Comparison of ENCODE assay signal across 8 mouse cellular contexts in the genomic region with DNA sequence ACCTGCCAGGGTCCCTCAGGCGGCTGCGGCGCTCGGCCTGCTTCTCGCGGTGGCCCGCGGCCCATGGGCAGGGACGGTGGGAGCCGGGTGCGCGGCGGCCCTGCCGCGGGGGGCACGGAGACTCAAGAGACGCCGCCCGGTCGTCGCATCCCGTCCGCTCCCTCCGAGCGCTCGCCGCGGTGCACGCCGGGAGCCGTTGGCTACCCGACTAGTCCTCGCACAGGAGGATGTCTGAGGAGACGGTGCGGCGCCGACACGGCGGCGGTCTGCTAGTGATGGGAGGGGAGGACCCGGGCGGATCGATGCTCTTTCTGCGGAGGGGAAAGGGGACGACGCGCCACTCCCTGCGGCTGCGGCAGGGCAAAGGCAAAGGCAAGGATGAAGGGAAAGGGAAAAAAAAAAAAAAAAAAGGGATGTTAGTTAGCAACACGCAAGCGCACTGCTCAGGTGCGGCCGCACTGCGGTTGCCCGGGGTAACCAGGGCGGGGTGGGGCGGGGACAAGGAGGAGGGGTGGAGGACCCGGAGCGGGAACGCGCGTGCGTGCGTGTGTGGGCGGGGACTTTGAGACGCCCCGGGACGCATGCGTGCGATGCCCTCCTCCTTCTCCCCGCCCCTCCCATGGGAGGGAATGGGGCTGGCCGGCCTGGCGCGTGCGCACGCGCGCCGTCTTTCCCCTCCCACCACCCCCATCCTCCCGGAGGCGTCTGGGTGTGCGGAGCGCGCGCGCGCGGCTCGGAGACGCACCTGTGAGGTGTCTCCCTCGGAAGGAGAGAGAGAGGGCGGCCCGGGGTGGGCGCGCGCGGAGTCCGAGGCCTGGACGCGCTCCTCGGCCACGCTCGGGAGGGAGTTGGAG. TPM values are rescaled to one million over a fixed set of nuclear protein-coding genes. Genes with fewer than 3 reads are reported as not detected.
A peak's percentile ranks its signal among the peaks of the same experiment; 100 is the strongest.
DNase-seq lines count a peak whose midpoint lies in the region; ATAC-seq and TF ChIP-seq lines count a peak whose summit lies in the region.

A gene (minus strand): TSS at position 412 of the 854 bp plus-strand sequence.
A gene (plus strand): TSS at position 679 of the 854 bp plus-strand sequence.

- peaks cover 16% of the 10 kb centered on the region for H3K4me1 ChIP-seq in heart, embryonic 12.5 days (replicated peaks)
- peaks cover 9% of the 10 kb centered on the region; the same call in 1 of the 2 replicates for H3K4me1 ChIP-seq in kidney, postnatal 0 days (replicated peaks; ENCODE audit: insufficient read depth, low read length)
- H3K4me1 ChIP-seq in liver, embryonic 11.5 days (replicated peaks; ENCODE audit: control insufficient read depth, insufficient read depth, low read length): peaks cover 5% of the 10 kb centered on the region
- peaks cover 11% of the 10 kb centered on the region for H3K4me1 ChIP-seq in stomach, embryonic 14.5 days (ENCODE audit: control insufficient read depth, insufficient read depth, low read length)

- peak within 1 kb of the TSS; percentile 92 for H3K9ac ChIP-seq in heart, embryonic 12.5 days
- peak within 1 kb of the TSS; percentile 84 for H3K9ac ChIP-seq in kidney, postnatal 0 days (ENCODE audit: low read depth, low read length)
- peak within 1 kb of the TSS; percentile 65 for H3K9ac ChIP-seq in liver, embryonic 11.5 days (ENCODE audit: low read depth, low read length)
- peak within 1 kb of the TSS; percentile 81 for H3K9ac ChIP-seq in stomach, embryonic 14.5 days (replicated peaks; ENCODE audit: low read depth, low read length)

- H3K4me3 ChIP-seq in heart, embryonic 12.5 days: peak within 1 kb of the TSS; percentile 97
- peak within 1 kb of the TSS; percentile 94 for H3K4me3 ChIP-seq in kidney, postnatal 0 days (replicated peaks; ENCODE audit: low read depth, low read length)
- peak within 1 kb of the TSS; percentile 64 for H3K4me3 ChIP-seq in liver, embryonic 11.5 days (ENCODE audit: low read depth, low read length)
- H3K4me3 ChIP-seq in stomach, embryonic 14.5 days (ENCODE audit: low read depth, low read length): peak within 1 kb of the TSS; percentile 92

- H3K9me3 ChIP-seq in heart, embryonic 12.5 days (replicated peaks): no peaks in the 10 kb centered on the region
- H3K9me3 ChIP-seq in kidney, postnatal 0 days (replicated peaks; ENCODE audit: low read length): no peaks in the 10 kb centered on the region
- no peaks in the 10 kb centered on the region for H3K9me3 ChIP-seq in liver, embryonic 11.5 days (ENCODE audit: control insufficient read depth, low read length)
- no peaks in the 10 kb centered on the region for H3K9me3 ChIP-seq in stomach, embryonic 14.5 days (ENCODE audit: control insufficient read depth, low read depth, low read length)

- H3K27ac ChIP-seq in heart, embryonic 12.5 days (ENCODE audit: poor library complexity, severe bottlenecking): peak within 1 kb of the TSS; percentile 83
- H3K27ac ChIP-seq in kidney, postnatal 0 days: peak within 1 kb of the TSS; percentile 86
- peak within 1 kb of the TSS; percentile 76 for H3K27ac ChIP-seq in liver, embryonic 11.5 days (ENCODE audit: low read depth, low read length)
- H3K27ac ChIP-seq in stomach, embryonic 14.5 days (ENCODE audit: low read length): peak within 1 kb of the TSS; percentile 96

- peak; percentile 93 for ATAC-seq in erythroid progenitor cell, adult 5-6 weeks (replicated peaks; ENCODE audit: low FRiP score, poor library complexity, severe bottlenecking)
- ATAC-seq in heart, embryonic 12.5 days (ENCODE audit: insufficient number of reproducible peaks, low FRiP score): peak; percentile 95
- ATAC-seq in kidney, postnatal 0 days (replicated peaks; ENCODE audit: low FRiP score, low read depth): peak; percentile 91
- ATAC-seq in liver, embryonic 11.5 days (replicated peaks; ENCODE audit: low FRiP score): peak; percentile 97
- ATAC-seq in stomach, embryonic 14.5 days (ENCODE audit: insufficient number of reproducible peaks, insufficient read depth, low FRiP score, low read depth): peak; percentile 91

- TF ChIP-seq CTCF in kidney, postnatal 0 days (IDR thresholded peaks at IDR 0.05; ENCODE audit: low read depth): no peak

- peak; percentile 99 for DNase-seq in CD4-positive helper T cell, adult 2 months (ENCODE audit: low read depth, low spot score)
- peak; percentile 98 for DNase-seq in brain, embryonic 18.5 days (ENCODE audit: low read depth, low spot score)
- DNase-seq in kidney, postnatal 0 days (ENCODE audit: low spot score): peak; percentile 98
- peak; percentile 98 for DNase-seq in liver, embryonic 11.5 days (ENCODE audit: low spot score)
- peak; percentile 99 for DNase-seq in naive thymus-derived CD4-positive, alpha-beta T cell, adult 2 months (ENCODE audit: low read depth)

- H3K36me3 ChIP-seq in heart, embryonic 12.5 days: peaks cover 7% of the 10 kb centered on the region
- no peaks in the 10 kb centered on the region for H3K36me3 ChIP-seq in kidney, postnatal 0 days (ENCODE audit: insufficient read depth, low read length)
- H3K36me3 ChIP-seq in liver, embryonic 11.5 days (ENCODE audit: control insufficient read depth, insufficient read depth, low read length): 0 out of 2 replicates have a peak, but pooled peaks cover 3% of the 10 kb centered on the region
- H3K36me3 ChIP-seq in stomach, embryonic 14.5 days (ENCODE audit: control insufficient read depth, insufficient read depth, low read length): peaks cover 6% of the 10 kb centered on the region; the same call in 1 of the 2 replicates

- peak within 1 kb of the TSS; percentile 99 for H3K4me2 ChIP-seq in heart, embryonic 12.5 days
- H3K4me2 ChIP-seq in kidney, postnatal 0 days (ENCODE audit: low read length): peak within 1 kb of the TSS; percentile 74
- H3K4me2 ChIP-seq in liver, embryonic 11.5 days: peak within 1 kb of the TSS; percentile 88
- peak within 1 kb of the TSS; percentile 87 for H3K4me2 ChIP-seq in stomach, embryonic 14.5 days (replicated peaks; ENCODE audit: low read depth, low read length)

- under 1% methylated on average over 80 of the region's 103 CpGs for WGBS in heart, embryonic 12.5 days
- WGBS in kidney, postnatal 0 days: under 1% methylated on average over 93 of the region's 103 CpGs
- 1% methylated on average over 91 of the region's 103 CpGs for WGBS in liver, embryonic 11.5 days
- 0% methylated on average over 84 of the region's 103 CpGs for WGBS in stomach, embryonic 14.5 days

- H3K27me3 ChIP-seq in heart, embryonic 12.5 days (replicated peaks): peaks cover 38% of the 10 kb centered on the region
- no peaks in the 10 kb centered on the region for H3K27me3 ChIP-seq in kidney, postnatal 0 days (ENCODE audit: insufficient read depth, low read length)
- peaks cover 31% of the 10 kb centered on the region for H3K27me3 ChIP-seq in liver, embryonic 11.5 days (replicated peaks; ENCODE audit: control insufficient read depth, insufficient read depth, low read length)
- no peaks in the 10 kb centered on the region for H3K27me3 ChIP-seq in stomach, embryonic 14.5 days (ENCODE audit: control insufficient read depth, insufficient read depth, low read length)

RNA-seq across cellular contexts. Expression of the first gene that starts in this region (rescaled TPM):
- total RNA-seq in erythroid progenitor cell, adult 5-6 weeks (2015; ENCODE audit: low replicate concordance): 1.3 TPM in 1 of 2 replicates, not detected in the other
- 0.68 and 1.8 TPM in 2 replicates for total RNA-seq in erythroid progenitor cell, adult 5-6 weeks (2017; ENCODE audit: low replicate concordance)
- polyA plus RNA-seq in heart, embryonic 12.5 days (2016; fragmentation: Nextera tagmentation; extraction: Ambion mirVana): 4.4 and 5.1 TPM in 2 replicates
- polyA plus RNA-seq in kidney, postnatal 0 days (2015; fragmentation: Nextera tagmentation; extraction: Ambion mirVana): 6.6 and 7.8 TPM in 2 replicates
- 4.1 and 4.4 TPM in 2 replicates for polyA plus RNA-seq in liver, embryonic 11.5 days (2014; fragmentation: Nextera tagmentation; extraction: Ambion mirVana)
- polyA plus RNA-seq in stomach, embryonic 14.5 days (2014; fragmentation: Nextera tagmentation; extraction: Ambion mirVana): 8.3 and 11.5 TPM in 2 replicates

RNA-seq across cellular contexts. Expression of the second gene that starts in this region (rescaled TPM):
- total RNA-seq in erythroid progenitor cell, adult 5-6 weeks (2015; ENCODE audit: low replicate concordance): 4.2 and 9.0 TPM in 2 replicates
- total RNA-seq in erythroid progenitor cell, adult 5-6 weeks (2017; ENCODE audit: low replicate concordance): 7.3 and 12.5 TPM in 2 replicates
- 55.4 and 62.2 TPM in 2 replicates for polyA plus RNA-seq in heart, embryonic 12.5 days (2016; fragmentation: Nextera tagmentation; extraction: Ambion mirVana)
- polyA plus RNA-seq in kidney, postnatal 0 days (2015; fragmentation: Nextera tagmentation; extraction: Ambion mirVana): 92.8 and 93.8 TPM in 2 replicates
- polyA plus RNA-seq in liver, embryonic 11.5 days (2014; fragmentation: Nextera tagmentation; extraction: Ambion mirVana): 35.6 and 42.3 TPM in 2 replicates
- polyA plus RNA-seq in stomach, embryonic 14.5 days (2014; fragmentation: Nextera tagmentation; extraction: Ambion mirVana): 86.6 and 97.6 TPM in 2 replicates

Comparison
In these comparisons a context has a peak if more than half of its experiments do, and no peak if none do; other contexts are left out.
1. Peak in every context shown above with its lines: DNase-seq, ATAC-seq, H3K4me3 ChIP-seq and H3K27ac ChIP-seq.